Mouse (Mus musculus): ENCODE measurements at regions not wholly inside any gene's neighbourhood (a gene's known extent, or its start where the extent isn't known, plus 50 kb on each side); places are given as distances from the start of the nearest gene placed in this dataset.

DNA sequence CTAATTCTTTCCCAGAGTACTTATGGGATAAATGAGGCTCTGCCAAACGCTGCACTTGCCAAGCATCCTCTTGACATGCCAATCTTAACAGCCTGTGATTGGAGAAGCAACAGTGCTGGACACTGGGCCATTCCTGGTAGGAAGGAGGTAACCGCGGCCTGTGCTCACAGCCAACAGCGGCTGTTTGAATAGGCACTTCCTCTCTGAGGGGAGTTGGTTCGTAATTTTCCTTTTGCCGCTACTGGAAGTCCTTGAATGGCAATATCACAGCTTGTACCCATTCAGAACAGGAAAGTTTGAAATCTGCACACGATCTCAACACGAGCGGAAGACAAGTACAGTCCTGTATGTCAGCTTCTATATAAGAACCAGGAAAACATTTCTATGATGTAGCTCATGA lies 289.3 kb upstream of the Adamts9 start:
- no peak for TF ChIP-seq CTCF (IDR thresholded peaks at IDR 0.05; ENCODE audit: low read depth, low read length)
- no peak for TF ChIP-seq POLR2A (IDR thresholded peaks at IDR 0.05; ENCODE audit: extremely low read depth, insufficient read depth, low read length)

Data from liver, adult 2 months (tissue).